Mouse (Mus musculus): ENCODE measurements at regions not wholly inside any gene's neighbourhood (a gene's known extent, or its start where the extent isn't known, plus 50 kb on each side); places are given as distances from the start of the nearest gene placed in this dataset.

DNA sequence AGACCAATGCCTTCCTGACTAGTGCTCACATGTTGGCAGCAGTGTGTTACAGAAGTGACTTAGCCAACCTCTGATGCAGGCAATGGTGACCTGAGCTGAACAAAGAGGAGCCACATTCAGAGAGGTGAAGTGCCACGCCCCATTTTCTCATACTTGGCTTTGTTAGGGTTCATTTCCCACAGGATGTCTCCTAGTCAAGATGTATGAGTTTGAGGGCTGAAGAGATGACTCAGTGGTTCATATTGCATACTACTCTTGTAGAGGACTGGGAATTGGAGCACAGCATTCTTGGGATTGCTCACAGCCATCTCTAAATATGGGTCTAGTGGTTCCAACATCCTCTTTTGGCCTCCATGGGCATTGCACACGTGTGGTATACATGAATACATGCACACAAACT, 478.9 kb upstream of the Sox9 start:
- Histone ChIP-seq H3K9ac (ENCODE audit: control insufficient read depth, low read depth, low read length, poor library complexity, severe bottlenecking) (no peak overlapping the region), H3K36me3 (ENCODE audit: control insufficient read depth in 1 of 2, insufficient read depth in 2 of 2, low read length in 2 of 2) (no peaks in the 10 kb centered on the region), H3K27ac (ENCODE audit: control insufficient read depth, low read depth, low read length) (no peak overlapping the region), H3K79me2 (ENCODE audit: control insufficient read depth, insufficient read depth, low read length, poor library complexity) (no peaks in the 10 kb centered on the region), H3K9me3 (replicated peaks; ENCODE audit: insufficient read depth, low read length) (no peaks in the 10 kb centered on the region), H3K4me1 (ENCODE audit: control insufficient read depth in 1 of 2, insufficient read depth in 2 of 2, low read length in 2 of 2) (no peaks in the 10 kb centered on the region), H3K4me3 (ENCODE audit: control insufficient read depth in 1 of 2, insufficient read depth in 1 of 2, low read depth in 2 of 2, low read length in 2 of 2) (no peak overlapping the region), H3K27me3 (ENCODE audit: control insufficient read depth in 1 of 2, insufficient read depth in 2 of 2, low read length in 2 of 2) (no peaks in the 10 kb centered on the region)
- DNase-seq (ENCODE audit: low read depth, low spot score): no peak
- TF ChIP-seq MEF2A (IDR thresholded peaks at IDR 0.05; ENCODE audit: extremely low read depth, insufficient replicate concordance, low read depth, low read length, poor library complexity, severe bottlenecking) (no peak), EP300 (IDR thresholded peaks at IDR 0.05; ENCODE audit: low read depth in 1 of 2, low read length in 2 of 2) (no peak), ZC3H11A (IDR thresholded peaks at IDR 0.05; ENCODE audit: low read depth, low read length) (no peak), ELF1 (IDR thresholded peaks at IDR 0.05; ENCODE audit: low read depth, low read length) (no peak)

DNA sequence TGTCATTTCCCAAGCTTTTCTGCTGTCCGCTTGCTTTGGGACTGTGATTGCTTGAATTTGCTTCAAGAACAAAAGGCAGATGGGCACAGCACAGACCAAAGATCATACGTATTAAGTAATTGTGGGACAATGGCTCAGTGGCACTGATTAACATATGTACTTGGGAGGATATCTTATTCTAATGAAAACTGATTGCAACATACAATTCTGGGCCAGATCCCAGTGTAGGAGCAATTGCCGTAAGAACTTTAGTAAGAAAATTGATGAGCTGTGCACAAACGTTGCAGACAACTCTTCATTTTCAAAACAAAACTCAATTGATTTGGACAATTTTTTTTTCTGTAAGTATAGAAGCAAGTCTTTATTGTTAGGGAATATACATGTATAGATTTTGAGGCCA, 456.2 kb upstream of the Sox9 start:
- H3K36me3 ChIP-seq (ENCODE audit: control insufficient read depth in 1 of 2, insufficient read depth in 2 of 2, low read length in 2 of 2): no peaks in the 10 kb centered on the region
- H3K79me2 ChIP-seq (ENCODE audit: control insufficient read depth, insufficient read depth, low read length, poor library complexity): no peaks in the 10 kb centered on the region
- H3K9me3 ChIP-seq (replicated peaks; ENCODE audit: insufficient read depth, low read length): no peaks in the 10 kb centered on the region
- DNase-seq (ENCODE audit: low read depth, low spot score): no peak
- no peaks in the 10 kb centered on the region for H3K4me1 ChIP-seq (ENCODE audit: control insufficient read depth in 1 of 2, insufficient read depth in 2 of 2, low read length in 2 of 2)
- no peak overlapping the region for H3K9ac ChIP-seq (ENCODE audit: control insufficient read depth, low read depth, low read length, poor library complexity, severe bottlenecking)
- H3K27me3 ChIP-seq (ENCODE audit: control insufficient read depth in 1 of 2, insufficient read depth in 2 of 2, low read length in 2 of 2): no peaks in the 10 kb centered on the region
- no peak overlapping the region for H3K4me3 ChIP-seq (ENCODE audit: control insufficient read depth in 1 of 2, insufficient read depth in 1 of 2, low read depth in 2 of 2, low read length in 2 of 2)
- no peak for TF ChIP-seq POLR2A (IDR thresholded peaks at IDR 0.05; ENCODE audit: control insufficient read depth in 1 of 2, insufficient read depth in 1 of 2, low read depth in 1 of 2, low read length in 2 of 2, poor library complexity in 1 of 2)
- TF ChIP-seq ETS1 (IDR thresholded peaks at IDR 0.05; ENCODE audit: low read depth, low read length): no peak
- TF ChIP-seq GATA1 (IDR thresholded peaks at IDR 0.05; ENCODE audit: low read depth, low read length): no peak
- TF ChIP-seq EP300 (IDR thresholded peaks at IDR 0.05; ENCODE audit: low read depth in 1 of 2, low read length in 2 of 2): no peak
- no peak for TF ChIP-seq GABPA (IDR thresholded peaks at IDR 0.05; ENCODE audit: low read depth, low read length)
- no peak for TF ChIP-seq CHD2 (IDR thresholded peaks at IDR 0.05; ENCODE audit: low read length)
- TF ChIP-seq CTCF (IDR thresholded peaks at IDR 0.05 in 2 of 3, conservative IDR thresholded peaks at IDR 0.05 in 1 of 3; ENCODE audit: control insufficient read depth in 1 of 3, insufficient read depth in 1 of 3, low read depth in 2 of 3, low read length in 3 of 3, poor library complexity in 1 of 3, severe bottlenecking in 1 of 3): no peak
- no peak for TF ChIP-seq SMC3 (IDR thresholded peaks at IDR 0.05; ENCODE audit: low read depth, low read length)
- no peak for TF ChIP-seq MAFK (IDR thresholded peaks at IDR 0.05; ENCODE audit: borderline replicate concordance, low read depth, low read length)
- TF ChIP-seq SIN3A (IDR thresholded peaks at IDR 0.05; ENCODE audit: low read length): no peak
- no peak for TF ChIP-seq RCOR1 (IDR thresholded peaks at IDR 0.05; ENCODE audit: low read depth, low read length)
- no peak overlapping the region for H3K27ac ChIP-seq (ENCODE audit: control insufficient read depth, low read depth, low read length)

DNA sequence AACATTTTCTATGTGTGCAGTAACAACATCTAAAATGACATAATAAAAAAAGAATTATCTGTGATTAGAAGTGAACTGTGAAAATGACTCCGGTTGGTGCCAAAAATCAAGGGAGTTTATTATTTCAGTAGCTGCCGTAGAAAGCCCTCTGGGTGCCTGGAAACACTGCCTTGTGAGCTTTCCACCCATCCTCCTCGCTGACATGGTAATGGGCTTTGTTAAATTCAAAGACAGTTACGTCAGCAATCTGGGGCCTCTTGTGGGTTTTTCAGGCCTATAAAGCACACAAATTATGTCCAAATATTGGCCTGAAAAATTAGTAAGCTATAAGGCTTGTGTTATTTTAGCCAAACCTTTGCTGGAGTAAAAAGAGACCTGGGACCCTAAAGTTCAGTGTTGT, 454.4 kb upstream of the Sox9 start:
- no peaks in the 10 kb centered on the region for H3K36me3 ChIP-seq (ENCODE audit: control insufficient read depth in 1 of 2, insufficient read depth in 2 of 2, low read length in 2 of 2)
- no peaks in the 10 kb centered on the region for H3K27me3 ChIP-seq (ENCODE audit: control insufficient read depth in 1 of 2, insufficient read depth in 2 of 2, low read length in 2 of 2)
- no peaks in the 10 kb centered on the region for H3K4me1 ChIP-seq (ENCODE audit: control insufficient read depth in 1 of 2, insufficient read depth in 2 of 2, low read length in 2 of 2)
- H3K9me3 ChIP-seq (replicated peaks; ENCODE audit: insufficient read depth, low read length): no peaks in the 10 kb centered on the region
- H3K4me3 ChIP-seq (ENCODE audit: control insufficient read depth in 1 of 2, insufficient read depth in 1 of 2, low read depth in 2 of 2, low read length in 2 of 2): no peak overlapping the region
- no peak overlapping the region for H3K27ac ChIP-seq (ENCODE audit: control insufficient read depth, low read depth, low read length)
- no peak overlapping the region for H3K9ac ChIP-seq (ENCODE audit: control insufficient read depth, low read depth, low read length, poor library complexity, severe bottlenecking)
- no peaks in the 10 kb centered on the region for H3K79me2 ChIP-seq (ENCODE audit: control insufficient read depth, insufficient read depth, low read length, poor library complexity)
- TF ChIP-seq USF1 (IDR thresholded peaks at IDR 0.05; ENCODE audit: low read depth, low read length) (no peak), USF2 (IDR thresholded peaks at IDR 0.05; ENCODE audit: borderline replicate concordance in 1 of 2, insufficient read depth in 1 of 2, low read depth in 1 of 2, low read length in 2 of 2) (no peak), POLR2AphosphoS2 (IDR thresholded peaks at IDR 0.05; ENCODE audit: low read length) (no peak), MAZ (IDR thresholded peaks at IDR 0.05; ENCODE audit: low read depth, low read length) (no peak)
- DNase-seq (ENCODE audit: low read depth, low spot score): no peak
